Mouse (Mus musculus): ENCODE results near the gene Pcnx4.

DNA sequence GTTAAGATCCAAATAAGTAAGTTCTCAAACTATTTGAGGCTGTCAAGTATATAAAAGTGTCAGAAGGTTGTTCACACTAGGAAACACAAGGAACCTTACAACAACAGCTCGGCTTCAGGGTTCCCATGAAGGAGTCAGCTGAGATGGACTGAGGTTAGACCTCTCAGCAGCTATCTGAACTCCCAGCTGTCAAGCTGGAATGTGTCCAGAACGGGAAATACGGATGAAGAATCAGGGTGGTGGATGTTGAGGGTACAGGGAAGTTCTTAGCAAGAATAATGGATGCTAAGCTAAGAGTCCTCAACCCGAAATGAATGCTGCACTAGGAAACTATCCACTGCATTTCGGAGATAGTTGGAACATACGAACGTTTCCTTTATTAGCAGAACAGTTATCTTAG, 3.9 kb upstream of the Pcnx4 start:
- TF ChIP-seq CTCF (conservative IDR thresholded peaks at IDR 0.05; ENCODE audit: insufficient read depth, insufficient read length, low read depth, low read length) (no peak), POLR2A (IDR thresholded peaks at IDR 0.05; ENCODE audit: low read depth, low read length) (no peak)
